Mouse (Mus musculus) 3T3-L1 (cell line): ENCODE data around the gene Gm21767.
"Not testable (repeated sequence)": the region's sequence is repeated elsewhere in the genome, so short reads cannot be mapped to it uniquely, and the experiment has no call there.

Source experiments
- DNase-seq: peaks from one replicate; pipeline ENCODE4 v3.0.0-alpha.2; 2015; ENCODE audit warnings: low read depth, low spot score

Gene Gm21767

GRCm38 (mm10) chrY:13941438-13941837, at the start of gene Gm21767:
Gene Gm21767 (plus strand): TSS chrY:13941738.
- not testable (repeated sequence) for DNase-seq
